Mouse (Mus musculus): ENCODE results near the gene Mfsd10.
"Not testable (repeated sequence)": the region's sequence is repeated elsewhere in the genome, so short reads cannot be mapped to it uniquely, and the experiment has no call there.

The Mfsd10 gene

GRCm38 (mm10) chr5:34607100-34607880, 29.7 kb downstream of the Mfsd10 start:
- DNase-seq (ENCODE audit: low read depth), result peak; percentile 62

- no peak for DNase-seq (ENCODE audit: low read depth)
These were observed 32.4 kb downstream of the Mfsd10 start for GRCm38 (mm10) chr5:34604576-34604975.

- DNase-seq (ENCODE audit: low read depth), result no peak
These were observed 43.7 kb downstream of the Mfsd10 start for GRCm38 (mm10) chr5:34593202-34593727.

- no peak for DNase-seq (ENCODE audit: low read depth)
These were observed 44.3 kb downstream of the Mfsd10 start for GRCm38 (mm10) chr5:34592666-34593065.

- not testable (repeated sequence) for DNase-seq (ENCODE audit: low read depth)
These were observed 44.8 kb downstream of the Mfsd10 start for GRCm38 (mm10) chr5:34592224-34592623.

GRCm38 (mm10) chr5:34591388-34592004, 45.5 kb downstream of the Mfsd10 start:
- no peak for DNase-seq (ENCODE audit: low read depth)

GRCm38 (mm10) chr5:34590702-34591101, 46.3 kb downstream of the Mfsd10 start:
- DNase-seq (ENCODE audit: low read depth), result no peak

GRCm38 (mm10) chr5:34590059-34590458, 47.0 kb downstream of the Mfsd10 start:
- DNase-seq (ENCODE audit: low read depth), result no peak

- no peak for DNase-seq (ENCODE audit: low read depth)
These were observed 49.1 kb downstream of the Mfsd10 start for GRCm38 (mm10) chr5:34587881-34588280.

- DNase-seq (ENCODE audit: low read depth), result no peak
These were observed 51.8 kb downstream of the Mfsd10 start for GRCm38 (mm10) chr5:34585216-34585615.
